Mouse (Mus musculus) erythroblast, embryonic 14.5 days (primary cell): Measurements from ENCODE around the gene Clstn2.

Source experiments
- GATA1 ChIP-seq: IDR thresholded peaks from 2 replicates; pipeline ENCODE4 v1.6.1; 2012; ENCODE audit warnings: low read length, inconsistent platforms, mixed read lengths
- TAL1 ChIP-seq: IDR thresholded peaks from 3 replicates; pipeline ENCODE4 v1.6.1; 2012; ENCODE audit warnings: low read length, inconsistent platforms, mixed read lengths

- TF ChIP-seq GATA1 (no peak), TAL1 (no peak)
Measured at GRCm38 (mm10) chr9:98061646-98062045, 28.7 kb upstream of the Clstn2 start.
